Mouse (Mus musculus): ENCODE results near the gene Dapk3.
A peak's percentile ranks its signal among the peaks of the same experiment; 100 is the strongest.
"Not testable (repeated sequence)": the region's sequence is repeated elsewhere in the genome, so short reads cannot be mapped to it uniquely, and the experiment has no call there.

The Dapk3 gene

GRCm38 (mm10) chr10:81201807-81202758 lies 19.3 kb downstream of the Dapk3 start, which contains the start of gene Nmrk2:
Gene Nmrk2 (minus strand): TSS chr10:81202051.
- no peak for DNase-seq

GRCm38 (mm10) chr10:81202978-81203720 lies 20.3 kb downstream of the Dapk3 start:
- no peak for DNase-seq

GRCm38 (mm10) chr10:81204137-81204536 lies 21.3 kb downstream of the Dapk3 start:
- no peak for DNase-seq

GRCm38 (mm10) chr10:81210154-81210553 lies 27.3 kb downstream of the Dapk3 start:
- no peak for DNase-seq

- no peak for DNase-seq
Measured at GRCm38 (mm10) chr10:81216260-81216659, 33.5 kb downstream of the Dapk3 start.

- no peak for DNase-seq
Measured at GRCm38 (mm10) chr10:81216810-81217209, 34.0 kb downstream of the Dapk3 start.

GRCm38 (mm10) chr10:81217267-81217666 lies 34.5 kb downstream of the Dapk3 start:
- peak; percentile 60 to 61 for DNase-seq

- DNase-seq: peak; percentile 91 to 92
Measured at GRCm38 (mm10) chr10:81217964-81218363, 35.2 kb downstream of the Dapk3 start.

GRCm38 (mm10) chr10:81221402-81222015 lies 38.7 kb downstream of the Dapk3 start:
- DNase-seq: peak; percentile 58 to 63

- DNase-seq: not testable (repeated sequence)
Measured at GRCm38 (mm10) chr10:81223731-81224130, 40.9 kb downstream of the Dapk3 start.

GRCm38 (mm10) chr10:81229735-81230437 lies 47.1 kb downstream of the Dapk3 start:
- DNase-seq: no peak

- DNase-seq: peak; percentile 31 to 37
Measured at GRCm38 (mm10) chr10:81230438-81231332, 47.9 kb downstream of the Dapk3 start, which contains the start of gene Atcay. Gene Atcay (minus strand): TSS chr10:81230833.

GRCm38 (mm10) chr10:81231436-81231835 lies 48.6 kb downstream of the Dapk3 start:
- no peak for DNase-seq

GRCm38 (mm10) chr10:81232580-81233225 lies 49.9 kb downstream of the Dapk3 start, which contains the start of gene Zfr2:
Gene Zfr2 (plus strand): TSS chr10:81233155.
- DNase-seq: peak; percentile 98

GRCm38 (mm10) chr10:81233226-81233585 lies 50.4 kb downstream of the Dapk3 start:
- DNase-seq: no peak

- no peak for DNase-seq
Measured at GRCm38 (mm10) chr10:81234206-81234605, 51.4 kb downstream of the Dapk3 start.

- no peak for DNase-seq
Measured at GRCm38 (mm10) chr10:81236471-81237268, 53.9 kb downstream of the Dapk3 start.

- no peak for DNase-seq
Measured at GRCm38 (mm10) chr10:81238618-81239017, 55.8 kb downstream of the Dapk3 start.

- peak; percentile 82 to 83 for DNase-seq
Measured at GRCm38 (mm10) chr10:81240876-81241275, 58.1 kb downstream of the Dapk3 start.

GRCm38 (mm10) chr10:81242021-81242420 lies 59.2 kb downstream of the Dapk3 start:
- no peak for DNase-seq

All from B cell, adult 2 months (primary cell).